Mouse (Mus musculus) right cerebral cortex, postnatal 25 days (tissue): ENCODE measurements at regions not wholly inside any gene's neighbourhood (a gene's known extent, or its start where the extent isn't known, plus 50 kb on each side); places are given as distances from the start of the nearest gene placed in this dataset.

Experiments
- DNase-seq: peaks from one replicate; pipeline ENCODE4 v3.0.0; 2022

DNA sequence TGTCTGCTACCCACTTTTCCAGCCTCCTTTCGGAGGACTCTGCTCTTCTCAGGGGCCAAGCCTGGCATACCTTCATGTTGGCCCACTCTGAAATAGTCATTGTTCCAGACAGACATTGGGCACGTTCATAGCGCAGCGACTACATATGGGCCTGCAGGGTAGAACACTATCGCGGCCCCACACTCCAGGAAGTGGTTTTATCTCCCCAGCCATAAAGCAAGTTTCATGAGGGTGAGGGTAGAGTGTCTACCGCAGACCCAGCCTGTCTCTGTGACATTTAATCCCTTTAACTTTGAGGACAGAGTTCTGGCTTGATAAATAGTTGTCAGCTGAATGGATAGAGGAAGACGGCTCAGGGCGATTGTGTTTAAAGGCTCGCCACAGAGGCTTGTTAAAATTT lies 177.5 kb upstream of the Elac2 start:
- DNase-seq, result no peak

- DNase-seq, result no peak
These were observed 173.3 kb upstream of the Elac2 start for GRCm38 (mm10) chr11:64805567-64805966.

DNA sequence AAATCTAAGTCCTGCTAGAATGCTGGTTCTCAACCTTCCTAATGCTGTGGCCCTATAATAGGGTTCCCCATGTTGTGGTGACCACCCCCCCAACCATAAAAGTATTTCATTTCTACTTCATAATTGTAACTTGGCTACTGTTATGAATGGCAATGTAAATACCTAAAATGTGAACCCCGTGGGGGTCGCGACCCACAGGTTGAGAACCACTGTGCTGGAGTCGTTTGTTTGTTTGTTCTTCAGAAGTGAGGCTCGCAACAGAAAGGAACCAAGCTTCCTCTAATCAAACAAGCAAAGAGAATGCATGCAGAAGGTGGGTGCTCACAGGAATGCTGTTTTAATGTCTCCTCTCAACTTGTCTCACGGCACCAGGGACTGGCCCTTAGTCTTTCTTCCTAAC lies 166.4 kb upstream of the Elac2 start:
- DNase-seq, result no peak

DNA sequence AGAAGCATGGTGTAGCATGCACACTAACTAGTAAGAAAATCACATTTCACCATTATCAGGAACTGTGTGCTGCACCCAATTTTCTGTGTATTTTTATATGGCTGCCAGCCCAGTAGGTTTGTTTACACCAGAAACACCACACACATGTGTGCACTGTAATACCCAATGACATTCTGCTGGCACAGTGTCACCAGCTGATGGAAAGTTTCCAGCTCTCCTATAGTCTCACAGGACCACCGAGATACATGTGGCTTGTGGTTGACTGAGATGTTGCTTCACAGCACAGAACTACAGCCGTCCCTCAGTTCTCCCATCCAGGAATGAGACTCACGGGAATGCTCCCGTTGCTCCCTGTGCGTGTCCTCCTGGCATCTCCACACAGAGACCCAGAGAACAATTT lies 149.4 kb upstream of the Elac2 start:
- DNase-seq, result no peak

GRCm38 (mm10) chr11:64832453-64832852 lies 146.4 kb upstream of the Elac2 start:
- DNase-seq, result no peak

- DNase-seq, result no peak
These were observed 145.1 kb upstream of the Elac2 start for GRCm38 (mm10) chr11:64833786-64834185.

- no peak for DNase-seq
These were observed 142.1 kb upstream of the Elac2 start for GRCm38 (mm10) chr11:64836771-64837170.

- no peak for DNase-seq
These were observed 137.7 kb upstream of the Elac2 start for GRCm38 (mm10) chr11:64841092-64841491.

DNA sequence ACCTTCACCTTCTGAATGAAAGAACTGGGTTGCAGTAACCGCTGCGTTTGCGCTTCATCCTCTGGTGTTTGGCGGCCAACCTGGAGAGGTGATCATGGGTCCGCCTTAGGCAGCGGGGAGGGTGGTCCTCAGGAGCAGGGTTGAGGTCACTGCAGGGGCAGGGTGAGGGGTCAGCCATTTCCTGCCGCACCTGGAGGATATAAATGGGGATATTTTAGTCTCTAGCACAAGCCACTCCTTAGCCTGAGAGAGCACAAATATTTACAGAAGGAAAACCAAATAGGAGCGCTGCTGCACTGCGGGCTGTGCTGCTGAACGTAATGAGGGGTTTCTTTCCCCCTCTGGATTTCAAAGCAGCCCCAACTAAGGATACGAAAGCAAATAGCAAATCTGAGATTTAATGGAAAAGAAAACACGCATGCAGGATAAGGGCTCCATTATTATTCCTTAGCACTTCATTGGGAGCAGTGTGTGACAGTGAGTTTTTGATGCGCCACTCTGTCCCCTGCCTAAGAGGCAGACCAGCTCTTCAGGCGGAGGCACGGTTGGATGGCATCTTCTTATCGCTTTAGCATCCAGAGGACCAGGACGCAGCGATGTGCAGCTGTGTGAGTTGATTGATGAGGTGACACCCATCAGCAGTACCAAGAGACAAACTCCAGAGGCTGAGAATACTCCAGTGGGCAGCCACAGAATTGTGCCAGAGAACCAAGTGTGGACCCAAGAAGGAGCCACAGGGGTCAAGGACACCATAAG lies 135.9 kb upstream of the Elac2 start:
- no peak for DNase-seq

DNA sequence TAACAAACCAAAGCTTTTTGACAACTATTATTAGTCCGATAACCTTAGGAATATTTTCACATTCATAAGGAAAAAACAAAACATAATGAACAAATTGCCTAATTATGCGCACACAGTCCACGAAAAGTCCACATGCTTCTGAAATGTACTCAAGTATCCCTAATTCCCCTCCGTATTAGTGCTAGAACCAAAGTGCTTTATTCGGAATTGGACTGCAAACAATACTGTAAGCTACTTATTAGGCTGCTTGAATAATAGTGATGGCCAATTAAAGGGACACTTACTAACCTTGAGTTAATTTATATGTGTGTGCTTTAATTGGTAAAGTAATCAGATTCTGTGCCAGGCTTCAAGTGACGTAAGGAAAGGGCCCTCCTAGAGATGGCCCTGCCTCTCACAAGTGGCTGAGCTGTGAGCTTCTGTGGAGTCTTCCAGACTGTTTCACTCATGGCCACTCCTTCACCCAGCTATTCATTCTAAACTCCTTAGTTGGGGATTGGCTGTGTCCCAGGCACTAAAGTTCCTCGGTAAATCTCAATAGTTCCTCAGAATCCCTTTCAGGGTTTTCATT lies 132.2 kb upstream of the Elac2 start:
- DNase-seq, result no peak

DNA sequence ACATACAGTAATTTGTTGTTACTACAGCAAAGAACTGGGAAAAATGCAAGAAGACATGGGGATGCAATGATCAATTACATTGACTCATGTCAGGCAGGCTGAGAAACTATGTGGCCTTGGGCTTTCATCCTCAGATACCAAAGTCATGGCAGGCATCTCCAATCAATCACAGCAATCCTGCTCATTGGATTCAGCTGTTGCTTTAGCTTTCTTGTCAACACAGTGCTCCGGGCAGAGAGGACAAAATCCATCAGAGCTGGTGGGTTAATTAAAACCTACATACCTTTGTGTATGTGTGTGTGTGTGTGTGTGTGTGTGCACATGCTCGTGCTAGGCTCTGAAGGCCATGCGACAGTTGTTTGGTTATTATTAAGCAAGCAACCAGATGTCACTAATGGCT lies 119.2 kb upstream of the Elac2 start:
- no peak for DNase-seq

DNA sequence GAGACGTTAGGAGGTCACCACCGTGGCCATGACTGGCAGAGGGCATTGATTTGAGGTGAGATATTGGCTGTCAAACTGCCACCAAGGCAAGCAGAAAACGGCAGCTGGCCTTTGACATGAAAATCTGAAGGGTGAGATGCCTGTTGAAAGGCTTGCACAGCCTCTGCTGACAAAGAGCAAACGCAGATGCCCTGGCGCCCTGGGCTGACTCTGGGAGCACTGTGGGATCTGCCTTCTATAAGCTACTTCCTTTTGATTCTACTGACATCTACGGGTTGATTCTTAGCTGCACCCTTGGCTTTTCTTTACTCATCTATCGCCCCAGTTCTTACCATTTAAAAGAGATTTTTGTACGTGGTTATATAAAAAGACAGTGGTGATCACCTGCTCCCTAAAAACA lies 98.2 kb upstream of the Elac2 start:
- no peak for DNase-seq

GRCm38 (mm10) chr11:64884518-64884917 lies 94.3 kb upstream of the Elac2 start:
- DNase-seq, result no peak

- DNase-seq, result no peak
These were observed 89.4 kb upstream of the Elac2 start for GRCm38 (mm10) chr11:64889335-64890020.

- no peak for DNase-seq
These were observed 88.1 kb upstream of the Elac2 start for GRCm38 (mm10) chr11:64890776-64891175.

DNA sequence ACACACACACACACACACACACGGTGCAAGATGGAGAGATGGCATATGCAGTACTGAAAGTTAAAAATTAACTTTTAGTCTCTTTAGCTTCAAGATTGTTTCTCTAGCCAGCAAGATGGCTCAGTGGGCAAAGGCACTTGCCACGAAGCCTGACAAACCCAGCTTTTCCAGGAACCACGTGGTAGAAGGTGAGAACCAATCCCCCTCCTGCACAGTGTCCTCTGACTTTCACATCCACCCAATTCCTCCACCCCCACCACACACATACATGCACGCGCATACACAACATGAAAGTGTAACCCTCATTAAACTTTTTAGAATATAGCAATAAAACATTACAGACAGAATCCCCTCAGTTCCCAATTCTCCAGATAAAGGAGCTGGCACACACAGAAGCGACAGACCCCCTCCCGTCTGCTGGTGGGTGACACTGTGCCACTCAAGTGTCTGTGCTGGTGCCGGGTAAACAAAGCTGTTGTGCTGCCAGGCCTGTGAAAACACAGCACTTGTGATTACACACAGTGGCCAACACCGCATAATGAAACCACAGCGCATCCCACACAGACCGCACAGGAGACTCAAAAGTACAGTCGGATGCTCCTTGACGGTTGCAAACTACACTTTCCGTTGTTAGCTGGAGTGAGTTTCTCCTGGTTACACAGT lies 82.9 kb upstream of the Elac2 start:
- DNase-seq, result no peak

GRCm38 (mm10) chr11:64898758-64899586 lies 79.9 kb upstream of the Elac2 start:
- DNase-seq, result peak; percentile 61

DNA sequence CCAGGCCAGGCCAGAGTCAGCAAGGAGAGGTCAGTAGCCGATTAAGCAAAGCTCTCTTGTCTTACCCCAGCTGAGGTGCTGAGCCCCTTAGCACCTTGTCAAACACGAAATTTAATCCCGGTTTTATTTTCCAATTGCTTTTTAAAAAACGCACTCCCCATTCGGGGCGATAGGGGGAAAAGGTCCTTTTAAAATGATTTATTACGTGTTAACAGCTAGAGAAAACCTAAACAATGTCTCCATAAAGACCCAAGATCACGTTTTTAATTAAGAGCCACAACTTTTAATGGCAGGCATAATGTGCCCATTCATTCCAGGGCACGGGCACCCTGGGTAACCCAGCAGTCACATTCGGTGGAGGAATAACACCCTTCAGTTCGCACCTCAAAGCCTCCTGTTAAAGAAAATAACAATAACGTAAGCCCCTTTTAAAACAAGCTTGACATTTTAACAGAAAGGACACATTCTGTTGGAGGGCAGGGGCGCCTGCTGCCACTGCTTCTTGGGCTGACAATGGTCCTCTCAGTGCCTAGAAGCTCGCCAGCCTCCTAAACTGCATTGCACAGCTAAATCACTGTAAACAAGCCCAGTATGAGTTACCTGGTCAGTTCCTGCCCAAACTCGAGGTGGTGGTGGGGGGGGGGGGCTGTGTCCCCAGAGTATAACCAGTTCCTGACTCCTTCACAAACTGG lies 79.1 kb upstream of the Elac2 start:
- DNase-seq, result no peak

GRCm38 (mm10) chr11:64916783-64917182 lies 62.1 kb upstream of the Elac2 start:
- DNase-seq, result no peak

- DNase-seq, result no peak
These were observed 61.5 kb upstream of the Elac2 start for GRCm38 (mm10) chr11:64917301-64917700.

DNA sequence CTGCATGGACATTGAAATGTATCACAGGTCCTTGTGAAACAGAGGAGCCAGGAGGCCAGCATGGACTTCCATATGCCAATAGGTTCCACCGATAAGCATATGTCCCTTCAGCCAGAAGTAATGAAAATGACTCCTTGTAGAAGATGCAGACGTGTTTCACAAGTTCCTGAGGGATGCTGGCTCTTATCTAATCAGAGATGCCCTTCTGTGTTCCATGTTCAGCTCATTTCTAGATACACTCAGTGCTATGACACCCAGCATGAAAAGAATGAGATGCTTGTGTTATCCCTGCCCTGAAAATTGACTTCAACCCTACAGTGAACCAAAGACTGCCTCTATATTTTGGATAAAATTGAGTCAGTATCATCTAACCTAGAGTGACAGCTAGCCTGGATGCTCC lies 53.8 kb upstream of the Elac2 start:
- DNase-seq, result no peak

DNA sequence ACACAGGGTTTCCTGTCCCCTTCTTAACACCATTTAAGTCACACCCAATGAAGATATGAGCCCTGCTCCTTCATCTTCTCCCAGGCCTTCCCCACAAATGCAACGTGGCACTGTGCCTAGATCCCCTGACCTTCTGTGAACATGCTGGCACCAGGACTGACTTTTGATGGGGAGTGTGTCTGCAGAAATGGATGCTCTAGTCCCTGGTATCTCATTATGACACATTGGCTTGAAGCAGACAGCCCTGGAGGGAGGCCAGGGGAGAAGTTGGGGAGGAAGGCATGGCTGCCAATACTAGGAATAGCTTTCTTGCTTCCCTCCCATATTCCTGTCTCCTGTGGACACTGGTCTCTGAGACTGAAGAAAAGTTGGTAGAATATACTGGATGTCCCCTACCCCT lies 52.9 kb upstream of the Elac2 start:
- DNase-seq, result no peak
